8 mouse cellular contexts compared by ENCODE assay signal in genomic region chr17:87284482-87285040, GRCm38 (mm10). TPM values are rescaled to one million over a fixed set of nuclear protein-coding genes. Genes with fewer than 3 reads are reported as not detected.
DNase-seq lines count a peak whose midpoint lies in the region; ATAC-seq and TF ChIP-seq lines count a peak whose summit lies in the region.

No protein-coding gene starts in this region.

- H3K4me3 ChIP-seq in lung, postnatal 0 days (ENCODE audit: low read depth, low read length): no peak overlapping the region
- peak overlapping the region; percentile 80; the same call in 1 of the 2 replicates for H3K4me3 ChIP-seq in kidney, postnatal 0 days (replicated peaks; ENCODE audit: low read depth, low read length)
- no peak overlapping the region for H3K4me3 ChIP-seq in neural tube, embryonic 14.5 days (ENCODE audit: low read depth, low read length)

- intact Hi-C loops in left cerebral cortex, postnatal 10 days (cut with DNase I): no loop called here

- ATAC-seq in CD4-positive, CD25-positive, alpha-beta regulatory T cell, adult 4 months: no peak
- ATAC-seq in lung, postnatal 0 days: no peak
- no peak for ATAC-seq in kidney, postnatal 0 days (replicated peaks; ENCODE audit: low FRiP score, low read depth)
- ATAC-seq in neural tube, embryonic 14.5 days (ENCODE audit: low read depth): no peak
- no peak for ATAC-seq in frontal cortex, adult (ENCODE audit: low TSS enrichment)

- peaks cover 7% of the 10 kb centered on the region; the same call in 1 of the 2 replicates for H3K4me1 ChIP-seq in lung, postnatal 0 days (ENCODE audit: insufficient read depth, low read depth, low read length)
- peaks cover 5% of the 10 kb centered on the region for H3K4me1 ChIP-seq in kidney, postnatal 0 days (replicated peaks; ENCODE audit: insufficient read depth, low read length)
- H3K4me1 ChIP-seq in neural tube, embryonic 14.5 days (ENCODE audit: control insufficient read depth, insufficient read depth, low read length): peaks cover 10% of the 10 kb centered on the region; the same call in 1 of the 2 replicates

- H3K27me3 ChIP-seq in lung, postnatal 0 days (replicated peaks; ENCODE audit: insufficient read depth, low read length): no peaks in the 10 kb centered on the region
- no peaks in the 10 kb centered on the region for H3K27me3 ChIP-seq in kidney, postnatal 0 days (ENCODE audit: insufficient read depth, low read length)
- H3K27me3 ChIP-seq in neural tube, embryonic 14.5 days (ENCODE audit: control insufficient read depth, insufficient read depth, low read length): peaks cover 6% of the 10 kb centered on the region; the same call in 1 of the 2 replicates

- TF ChIP-seq CTCF in lung, postnatal 0 days (IDR thresholded peaks at IDR 0.05): no peak
- TF ChIP-seq CTCF in kidney, postnatal 0 days (IDR thresholded peaks at IDR 0.05; ENCODE audit: low read depth): no peak

- H3K27ac ChIP-seq in lung, postnatal 0 days (ENCODE audit: low read length): no peak overlapping the region
- H3K27ac ChIP-seq in kidney, postnatal 0 days: no peak overlapping the region
- H3K27ac ChIP-seq in neural tube, embryonic 14.5 days (ENCODE audit: low read depth, low read length): no peak overlapping the region

- no peak overlapping the region for H3K9ac ChIP-seq in lung, postnatal 0 days (replicated peaks; ENCODE audit: low read depth)
- H3K9ac ChIP-seq in kidney, postnatal 0 days (ENCODE audit: low read depth, low read length): no peak overlapping the region
- H3K9ac ChIP-seq in neural tube, embryonic 14.5 days (replicated peaks; ENCODE audit: low read depth, low read length): no peak overlapping the region

- H3K4me2 ChIP-seq in lung, postnatal 0 days (replicated peaks; ENCODE audit: low read depth, low read length): 0 out of 2 replicates have a peak overlapping the region, but pooled peaks have one; percentile 99
- peak overlapping the region; percentile 99 for H3K4me2 ChIP-seq in kidney, postnatal 0 days (ENCODE audit: low read length)
- H3K4me2 ChIP-seq in neural tube, embryonic 14.5 days (ENCODE audit: low read depth, low read length): peak overlapping the region; percentile 91; the same call in 1 of the 2 replicates

- peak; percentile 18 for DNase-seq in CD4-positive, CD25-positive, alpha-beta regulatory T cell, adult 2 months (ENCODE audit: low read depth, low spot score)
- DNase-seq in lung, postnatal 0 days (ENCODE audit: low spot score): no peak
- no peak for DNase-seq in lung, postnatal 4 days
- DNase-seq in kidney, postnatal 0 days (ENCODE audit: low spot score): no peak
- no peak for DNase-seq in left cerebral cortex, postnatal 10 days (ENCODE audit: extremely low spot score in 1 of 2, low spot score in 2 of 2)

- no peak for TF ChIP-seq EP300 in lung, postnatal 0 days (IDR thresholded peaks at IDR 0.05)

- 73% methylated on average over 7 of the region's 7 CpGs for WGBS in lung, postnatal 0 days
- WGBS in kidney, postnatal 0 days: 74% methylated on average over 7 of the region's 7 CpGs
- 74% methylated on average over 7 of the region's 7 CpGs for WGBS in neural tube, embryonic 14.5 days

- no peaks in the 10 kb centered on the region for H3K9me3 ChIP-seq in lung, postnatal 0 days (ENCODE audit: low read length)
- no peaks in the 10 kb centered on the region for H3K9me3 ChIP-seq in kidney, postnatal 0 days (replicated peaks; ENCODE audit: low read length)
- no peaks in the 10 kb centered on the region for H3K9me3 ChIP-seq in neural tube, embryonic 14.5 days (ENCODE audit: control insufficient read depth, low read length)

- no peaks in the 10 kb centered on the region for H3K36me3 ChIP-seq in lung, postnatal 0 days (ENCODE audit: insufficient read depth, low read length)
- no peaks in the 10 kb centered on the region for H3K36me3 ChIP-seq in kidney, postnatal 0 days (ENCODE audit: insufficient read depth, low read length)
- H3K36me3 ChIP-seq in neural tube, embryonic 14.5 days (ENCODE audit: control insufficient read depth, insufficient read depth, low read length): no peaks in the 10 kb centered on the region

RNA-seq across cellular contexts. Expression of gene Ttc7, which starts 1.9 kb away (rescaled TPM):
- polyA plus RNA-seq in CD4-positive, CD25-positive, alpha-beta regulatory T cell, adult 4 months (2017; shearing (Covaris generic)): 10 to 100 TPM; 13.5 to 19.3 TPM
- 14.2 and 16.4 TPM in 2 replicates for polyA plus RNA-seq in lung, postnatal 0 days (2015; fragmentation: Nextera tagmentation; extraction: Ambion mirVana)
- polyA plus RNA-seq in kidney, postnatal 0 days (2015; fragmentation: Nextera tagmentation; extraction: Ambion mirVana): 15.4 and 16.3 TPM in 2 replicates
- polyA plus RNA-seq in neural tube, embryonic 14.5 days (2014; fragmentation: Nextera tagmentation; extraction: Ambion mirVana): 6.7 and 7.2 TPM in 2 replicates
- 10 to 100 TPM in 1 of 2 experiments, 1 to 10 TPM in 1; 6.7 to 10.8 TPM for total RNA-seq in left cerebral cortex, postnatal 10 days (2021)

RNA-seq across cellular contexts. Expression of gene Mcfd2, which starts 18.8 kb away (rescaled TPM):
- polyA plus RNA-seq in CD4-positive, CD25-positive, alpha-beta regulatory T cell, adult 4 months (2017; shearing (Covaris generic)): 10 to 100 TPM; 34.0 to 43.8 TPM
- 132 and 145 TPM in 2 replicates for polyA plus RNA-seq in lung, postnatal 0 days (2015; fragmentation: Nextera tagmentation; extraction: Ambion mirVana)
- polyA plus RNA-seq in kidney, postnatal 0 days (2015; fragmentation: Nextera tagmentation; extraction: Ambion mirVana): 140 and 151 TPM in 2 replicates
- 38.3 and 45.2 TPM in 2 replicates for polyA plus RNA-seq in neural tube, embryonic 14.5 days (2014; fragmentation: Nextera tagmentation; extraction: Ambion mirVana)
- total RNA-seq in left cerebral cortex, postnatal 10 days (2021): 10 to 100 TPM; 31.6 to 33.5 TPM
